Comparison of ENCODE assay signal across 26 mouse cellular contexts in the genomic region with DNA sequence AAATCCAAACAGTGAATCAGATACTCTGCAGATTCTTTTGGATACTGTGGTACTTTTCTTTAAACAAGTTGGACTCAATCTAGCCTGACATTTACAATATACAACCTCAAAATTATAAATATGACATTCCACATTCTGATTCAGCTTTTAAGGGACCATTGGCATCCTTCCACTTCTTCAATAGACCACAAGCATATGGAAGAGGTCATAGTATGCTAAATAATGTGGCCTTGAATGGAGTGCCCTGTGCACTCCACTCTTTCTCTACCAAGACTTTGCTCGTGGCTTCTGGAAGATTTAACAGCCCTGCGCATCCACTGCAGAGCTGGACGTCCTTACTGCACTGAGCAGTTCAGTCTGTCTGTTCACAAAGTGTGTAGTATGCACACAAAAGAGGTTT.
"Had no signal": no experiment of that assay in that cellular context is flagged by ENCODE, and none has a peak within 500 bp of the region (broad histone marks: within the 10 kb centered on the region; RNA-seq: fewer than 3 reads in every experiment).

No protein-coding gene starts in this region.

- H3K36me3 ChIP-seq: heart, embryonic 15.5 days; hindbrain, embryonic 15.5 days; kidney, embryonic 15.5 days; liver, embryonic 12.5 days had no signal

- H3K27me3 ChIP-seq: heart, embryonic 13.5 days; heart, embryonic 15.5 days; hindbrain, embryonic 13.5 days; hindbrain, embryonic 15.5 days; kidney, embryonic 15.5 days; limb, embryonic 13.5 days; limb, embryonic 15.5 days; liver, embryonic 12.5 days had no signal

- DNase-seq: gastrocnemius, adult 2 months; gastrocnemius, postnatal 10 days; gastrocnemius, postnatal 25 days; heart, adult 18-20 months; heart, postnatal 14 days; heart, postnatal 36 days; kidney, adult 11 months; kidney, adult 2 months; kidney, adult 9 months; kidney, postnatal 14 days; kidney, postnatal 36 days; layer of hippocampus, adult 9-11 months; layer of hippocampus, postnatal 36 days; left cerebral cortex, postnatal 4 days had no signal

- H3K9me3 ChIP-seq: heart, embryonic 13.5 days; heart, embryonic 15.5 days; hindbrain, embryonic 13.5 days; hindbrain, embryonic 15.5 days; kidney, embryonic 15.5 days; limb, embryonic 13.5 days; limb, embryonic 15.5 days; liver, embryonic 12.5 days had no signal

- ATAC-seq: hindbrain, postnatal 0 days; intestine, embryonic 16.5 days; liver, embryonic 12.5 days had no signal

- H3K9ac ChIP-seq: heart, embryonic 13.5 days; heart, embryonic 15.5 days; hindbrain, embryonic 13.5 days; hindbrain, embryonic 15.5 days; kidney, embryonic 15.5 days; limb, embryonic 13.5 days; limb, embryonic 15.5 days; liver, embryonic 12.5 days had no signal

- H3K4me3 ChIP-seq: gastrocnemius, adult 2 months; heart, embryonic 13.5 days; heart, embryonic 15.5 days; hindbrain, embryonic 13.5 days; hindbrain, embryonic 15.5 days; kidney, embryonic 15.5 days; limb, embryonic 13.5 days; limb, embryonic 15.5 days; liver, embryonic 12.5 days had no signal

- H3K27ac ChIP-seq: gastrocnemius, adult 2 months; heart, embryonic 13.5 days; heart, embryonic 15.5 days; hindbrain, embryonic 13.5 days; hindbrain, embryonic 15.5 days; hindbrain, postnatal 0 days; kidney, embryonic 15.5 days; kidney, postnatal 0 days; limb, embryonic 13.5 days; limb, embryonic 15.5 days; liver, embryonic 12.5 days had no signal

- H3K4me2 ChIP-seq: heart, embryonic 11.5 days; heart, embryonic 13.5 days; heart, embryonic 15.5 days; hindbrain, embryonic 13.5 days; hindbrain, embryonic 15.5 days; kidney, embryonic 15.5 days; limb, embryonic 13.5 days; limb, embryonic 15.5 days; liver, embryonic 12.5 days had no signal

- H3K4me1 ChIP-seq: heart, embryonic 15.5 days; hindbrain, embryonic 13.5 days; hindbrain, embryonic 15.5 days; kidney, embryonic 15.5 days; limb, embryonic 13.5 days; limb, embryonic 15.5 days; liver, embryonic 12.5 days had no signal
